Mouse (Mus musculus): ENCODE data around the gene Mybph.

- no peak for TF ChIP-seq CTCF (IDR thresholded peaks at IDR 0.05; ENCODE audit: borderline replicate concordance, insufficient read depth, low read depth, low read length)
- no peak for TF ChIP-seq POLR2A (IDR thresholded peaks at IDR 0.05; ENCODE audit: borderline replicate concordance, insufficient read depth, low read length)
Observed at GRCm38 (mm10) chr1:134215059-134215458, 21.8 kb downstream of the Mybph start.
